Mouse (Mus musculus) stomach, postnatal 0 days (tissue): ENCODE data around the gene Polr2a. TPM values are rescaled to one million over a fixed set of nuclear protein-coding genes. Genes with fewer than 3 reads are reported as not detected.

Experiments used
- ATAC-seq: fragments of 200-750 bp; cut with Nextera tagmentation; 2 replicates; pipeline ENCODE4 v1.8.0; 2017; ENCODE audit not compliant: low FRiP score, low TSS enrichment
- DNase-seq: peaks from one replicate; pipeline ENCODE4 v3.0.0-alpha.2; 2016; ENCODE audit warnings: low spot score
- H3K27ac ChIP-seq: fragments of 300-500 bp; sonication (generic); replicated peaks from 2 replicates; pipeline ENCODE4 v1.5.1; 2014; ENCODE audit warnings: mild to moderate bottlenecking, control low read depth
- H3K27me3 ChIP-seq: fragments of 300-500 bp; sonication (generic); 2 replicates; pipeline ENCODE4 v1.6.1; 2014; ENCODE audit warnings: low read length; ENCODE audit not compliant: control insufficient read depth, insufficient read depth
- H3K36me3 ChIP-seq: fragments of 300-500 bp; sonication (generic); 2 replicates; pipeline ENCODE4 v1.6.1; 2014; ENCODE audit warnings: low read length, mixed read lengths; ENCODE audit not compliant: control insufficient read depth, insufficient read depth
- H3K4me1 ChIP-seq: fragments of 300-500 bp; sonication (generic); replicated peaks from 2 replicates; pipeline ENCODE4 v1.6.1; 2014; ENCODE audit warnings: antibody characterized with exemption; ENCODE audit not compliant: control insufficient read depth, insufficient read depth
- H3K4me2 ChIP-seq: fragments of 300-500 bp; sonication (generic); replicated peaks from 2 replicates; pipeline ENCODE4 v1.6.1; 2014; ENCODE audit warnings: low read depth, mild to moderate bottlenecking, control low read depth, moderate library complexity
- H3K4me3 ChIP-seq: fragments of 300-500 bp; sonication (generic); 2 replicates; pipeline ENCODE4 v1.5.1; 2014; ENCODE audit warnings: low read depth, low read length, control low read depth
- H3K9ac ChIP-seq: fragments of 300-500 bp; sonication (generic); 2 replicates; pipeline ENCODE4 v1.6.1; 2014; ENCODE audit warnings: mild to moderate bottlenecking, low read length, control low read depth, mixed read lengths
- H3K9me3 ChIP-seq: fragments of 300-500 bp; sonication (generic); 2 replicates; pipeline ENCODE4 v1.6.1; 2016; ENCODE audit warnings: low read length; ENCODE audit not compliant: control insufficient read depth
- CTCF ChIP-seq: IDR thresholded peaks from 2 replicates; pipeline ENCODE4 v1.5.1; 2016; ENCODE audit warnings: antibody characterized with exemption, low read depth, mild to moderate bottlenecking, moderate library complexity
- EP300 ChIP-seq: optimal IDR thresholded peaks from 2 replicates; pipeline ENCODE3; 2016; ENCODE audit warnings: antibody characterized with exemption
- WGBS: fragments of 180-500 bp; shearing (Covaris S2); extraction: QIAGEN DNeasy Blood & Tissue Kit; methylation state at CpG from one replicate; pipeline ENCODE4 v1.1.7; 2014; 5-methylcytosine and 5-hydroxymethylcytosine counted together
- polyA plus RNA-seq: library from polyadenylated mRNA; unstranded; fragments of >200 nt; fragmentation: Nextera tagmentation; extraction: Ambion mirVana; gene quantifications from 2 replicates; pipeline ENCODE4 v1.2.1, GENCODE M21; 2015

Gene Polr2a
- polyA plus RNA-seq, 1 experiment from 2014 or later = 7.9 TPM

GRCm38 (mm10) chr11:69716953-69717352 is 41.5 kb downstream of the Polr2a start:
- no peaks in the 10 kb centered on the region for H3K9me3 ChIP-seq
- H3K36me3 ChIP-seq = no peaks in the 10 kb centered on the region
- TF ChIP-seq EP300 (no peak), CTCF (no peak)
- H3K9ac ChIP-seq = no peak overlapping the region
- ATAC-seq (no peak), DNase-seq (no peak)
- no peak overlapping the region for H3K4me2 ChIP-seq
- no peak overlapping the region for H3K4me3 ChIP-seq
- H3K4me1 ChIP-seq = no peaks in the 10 kb centered on the region
- WGBS = 72% methylated on average over 4 of the region's 4 CpGs
- no peaks in the 10 kb centered on the region for H3K27me3 ChIP-seq
- H3K27ac ChIP-seq = no peak overlapping the region

- TF ChIP-seq CTCF (no peak), EP300 (no peak)
- DNase-seq (peak; percentile 38), ATAC-seq (peak; percentile 40; the same call in 1 of the 2 replicates)
- H3K9me3 ChIP-seq = no peaks in the 10 kb centered on the region
- no peaks in the 10 kb centered on the region for H3K27me3 ChIP-seq
- H3K36me3 ChIP-seq = no peaks in the 10 kb centered on the region
- no peak overlapping the region for H3K4me2 ChIP-seq
- H3K27ac ChIP-seq = no peak overlapping the region
- H3K4me1 ChIP-seq = no peaks in the 10 kb centered on the region
- no peak overlapping the region for H3K9ac ChIP-seq
- H3K4me3 ChIP-seq = no peak overlapping the region
- WGBS = 16% methylated on average over 5 of the region's 5 CpGs
Measured at GRCm38 (mm10) chr11:69715929-69716328, 42.5 kb downstream of the Polr2a start.

GRCm38 (mm10) chr11:69715482-69715881 is 43.0 kb downstream of the Polr2a start:
- Histone ChIP-seq H3K4me2 (no peak overlapping the region), H3K9ac (no peak overlapping the region), H3K4me3 (no peak overlapping the region), H3K9me3 (no peaks in the 10 kb centered on the region), H3K4me1 (no peaks in the 10 kb centered on the region), H3K27ac (no peak overlapping the region), H3K27me3 (no peaks in the 10 kb centered on the region), H3K36me3 (no peaks in the 10 kb centered on the region)
- DNase-seq = peak; percentile 47
- ATAC-seq = no peak
- WGBS = 55% methylated on average over 9 of the region's 9 CpGs
- no peak for TF ChIP-seq EP300
- TF ChIP-seq CTCF = peak; percentile 75

GRCm38 (mm10) chr11:69714636-69715329 is 43.7 kb downstream of the Polr2a start:
- WGBS = 77% methylated on average over 18 of the region's 18 CpGs
- H3K27ac ChIP-seq = no peak overlapping the region
- H3K4me2 ChIP-seq = no peak overlapping the region
- DNase-seq = no peak
- H3K9ac ChIP-seq = no peak overlapping the region
- TF ChIP-seq EP300 (no peak), CTCF (no peak)
- ATAC-seq = no peak
- no peaks in the 10 kb centered on the region for H3K27me3 ChIP-seq
- no peak overlapping the region for H3K4me3 ChIP-seq
- H3K4me1 ChIP-seq = no peaks in the 10 kb centered on the region
- no peaks in the 10 kb centered on the region for H3K36me3 ChIP-seq
- H3K9me3 ChIP-seq = no peaks in the 10 kb centered on the region

GRCm38 (mm10) chr11:69712954-69713672 is 45.3 kb downstream of the Polr2a start:
- Histone ChIP-seq H3K27ac (no peak overlapping the region), H3K4me1 (no peaks in the 10 kb centered on the region), H3K4me2 (no peak overlapping the region), H3K27me3 (no peaks in the 10 kb centered on the region), H3K4me3 (no peak overlapping the region), H3K9ac (no peak overlapping the region), H3K9me3 (no peaks in the 10 kb centered on the region), H3K36me3 (no peaks in the 10 kb centered on the region)
- DNase-seq = no peak
- 81% methylated on average over 20 of the region's 20 CpGs for WGBS
- no peak; the same call in 1 of the 2 replicates for ATAC-seq
- TF ChIP-seq EP300 (no peak), CTCF (no peak)

- Histone ChIP-seq H3K27me3 (no peaks in the 10 kb centered on the region), H3K9ac (no peak overlapping the region), H3K4me1 (no peaks in the 10 kb centered on the region), H3K27ac (no peak overlapping the region), H3K9me3 (no peaks in the 10 kb centered on the region), H3K4me3 (no peak overlapping the region), H3K4me2 (no peak overlapping the region), H3K36me3 (no peaks in the 10 kb centered on the region)
- 78% methylated on average over 2 of the region's 2 CpGs for WGBS
- ATAC-seq (no peak), DNase-seq (no peak)
- no peak for TF ChIP-seq EP300
- no peak for TF ChIP-seq CTCF
Measured at GRCm38 (mm10) chr11:69711082-69711481, 47.4 kb downstream of the Polr2a start.
